Mouse (Mus musculus) intestine, embryonic 16.5 days (tissue): ENCODE measurements at regions not wholly inside any gene's neighbourhood (a gene's known extent, or its start where the extent isn't known, plus 50 kb on each side); places are given as distances from the start of the nearest gene placed in this dataset.

Experiments
- ATAC-seq: fragments of 200-750 bp; cut with Nextera tagmentation; 2 replicates; pipeline ENCODE4 v1.8.0; 2017; ENCODE audit warnings: moderate TSS enrichment, moderate library complexity
- H3K27ac ChIP-seq: fragments of 300-500 bp; sonication (generic); 2 replicates; pipeline ENCODE4 v1.5.1; 2014; ENCODE audit warnings: mild to moderate bottlenecking, low read length
- H3K27me3 ChIP-seq: fragments of 300-500 bp; sonication (generic); replicated peaks from 2 replicates; pipeline ENCODE4 v1.6.1; 2014; ENCODE audit warnings: low read length, control low read depth, mixed read lengths; ENCODE audit not compliant: control insufficient read depth, insufficient read depth
- H3K36me3 ChIP-seq: fragments of 300-500 bp; sonication (generic); 2 replicates; pipeline ENCODE4 v1.6.1; 2014; ENCODE audit warnings: low read length, control low read depth; ENCODE audit not compliant: control insufficient read depth, insufficient read depth
- H3K4me1 ChIP-seq: fragments of 300-500 bp; sonication (generic); 2 replicates; pipeline ENCODE4 v1.6.1; 2014; ENCODE audit warnings: low read length, control low read depth, mixed read lengths; ENCODE audit not compliant: control insufficient read depth, insufficient read depth
- H3K4me2 ChIP-seq: fragments of 300-500 bp; sonication (generic); 2 replicates; pipeline ENCODE4 v1.6.1; 2014; ENCODE audit warnings: low read depth, low read length, control low read depth
- H3K4me3 ChIP-seq: fragments of 300-500 bp; sonication (generic); 2 replicates; pipeline ENCODE4 v1.5.1; 2014; ENCODE audit warnings: mild to moderate bottlenecking, low read length
- H3K9ac ChIP-seq: fragments of 300-500 bp; sonication (generic); 2 replicates; pipeline ENCODE4 v1.6.1; 2014; ENCODE audit warnings: low read depth, low read length
- H3K9me3 ChIP-seq: fragments of 300-500 bp; sonication (generic); 2 replicates; pipeline ENCODE4 v1.6.1; 2016; ENCODE audit warnings: low read length, control low read depth; ENCODE audit not compliant: control insufficient read depth
- WGBS: fragments of 180-500 bp; shearing (Covaris S2); extraction: QIAGEN DNeasy Blood & Tissue Kit; methylation state at CpG from one replicate; pipeline ENCODE4 v1.1.7; 2014; 5-methylcytosine and 5-hydroxymethylcytosine counted together

DNA sequence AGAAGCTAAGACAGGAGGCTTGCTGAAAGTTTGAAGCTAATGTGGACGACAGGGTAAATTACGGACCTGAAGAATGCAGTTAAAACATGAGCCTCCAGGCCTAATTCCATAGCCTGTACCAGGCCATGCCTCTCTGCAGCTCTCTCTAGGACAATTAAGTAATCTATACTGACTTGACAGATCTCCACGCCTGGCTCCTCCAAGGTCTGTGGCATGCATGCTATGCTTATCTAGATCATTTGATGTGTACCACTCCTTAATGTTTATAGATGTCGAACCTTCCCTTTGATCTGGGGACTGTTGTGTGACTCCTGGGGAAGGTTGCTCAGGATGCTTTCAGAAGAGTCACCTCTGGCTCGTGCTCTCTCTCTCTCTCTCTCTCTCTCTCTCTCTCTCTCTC is 62.2 kb upstream of the Cd55 start:
- Histone ChIP-seq H3K27ac (no peak overlapping the region), H3K4me2 (no peak overlapping the region), H3K27me3 (no peaks in the 10 kb centered on the region), H3K4me1 (no peaks in the 10 kb centered on the region), H3K4me3 (no peak overlapping the region), H3K9ac (no peak overlapping the region), H3K9me3 (no peaks in the 10 kb centered on the region), H3K36me3 (no peaks in the 10 kb centered on the region)
- peak; percentile 70 for ATAC-seq
- WGBS, result 20% methylated on average over 5 of the region's 5 CpGs

- H3K27ac ChIP-seq, result no peak overlapping the region
- peaks cover 10% of the 10 kb centered on the region for H3K4me1 ChIP-seq
These were observed 55.3 kb upstream of the Cd55 start for GRCm38 (mm10) chr1:130517868-130518267.

GRCm38 (mm10) chr1:130516641-130517040 is 54.1 kb upstream of the Cd55 start:
- no peak for ATAC-seq
- WGBS, result 71% methylated on average over 6 of the region's 6 CpGs
- Histone ChIP-seq H3K36me3 (no peaks in the 10 kb centered on the region), H3K27ac (no peak overlapping the region), H3K4me2 (no peak overlapping the region), H3K9ac (no peak overlapping the region), H3K4me1 (peaks cover 12% of the 10 kb centered on the region), H3K4me3 (no peak overlapping the region), H3K9me3 (no peaks in the 10 kb centered on the region), H3K27me3 (no peaks in the 10 kb centered on the region)

More at GRCm38 (mm10) chr1:130517868-130518267, 55.3 kb upstream of the Cd55 start:
- no peak overlapping the region for H3K4me3 ChIP-seq
- 69% methylated on average over 5 of the region's 5 CpGs for WGBS
- H3K9me3 ChIP-seq, result no peaks in the 10 kb centered on the region
- H3K36me3 ChIP-seq, result no peaks in the 10 kb centered on the region
- H3K4me2 ChIP-seq, result no peak overlapping the region
- ATAC-seq, result no peak
- no peaks in the 10 kb centered on the region for H3K27me3 ChIP-seq
- H3K9ac ChIP-seq, result no peak overlapping the region

DNA sequence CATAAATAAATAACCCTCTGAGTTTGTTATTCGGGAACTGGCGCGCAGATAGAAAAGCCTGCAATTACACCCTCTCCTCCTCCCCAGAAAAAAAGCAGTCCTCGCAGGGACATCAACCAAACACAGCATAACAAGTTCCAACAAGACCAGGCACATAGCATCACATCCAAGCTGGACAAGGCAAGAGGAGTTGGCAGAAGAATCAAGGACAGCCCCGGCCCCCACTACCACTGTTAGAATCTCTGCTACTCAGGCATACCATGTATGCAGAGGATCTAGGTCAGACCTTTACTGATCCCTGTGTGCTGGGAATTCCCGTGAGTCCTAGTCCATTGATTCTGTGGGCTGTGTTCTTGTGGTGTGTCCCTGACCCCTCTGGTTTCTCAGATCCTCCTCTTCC is 52.8 kb upstream of the Cd55 start:
- H3K9me3 ChIP-seq, result no peaks in the 10 kb centered on the region
- no peaks in the 10 kb centered on the region for H3K27me3 ChIP-seq
- H3K36me3 ChIP-seq, result no peaks in the 10 kb centered on the region
- H3K9ac ChIP-seq, result no peak overlapping the region
- 62% methylated on average over 6 of the region's 6 CpGs for WGBS
- ATAC-seq, result no peak
- no peak overlapping the region for H3K4me2 ChIP-seq
- no peak overlapping the region for H3K27ac ChIP-seq
- H3K4me1 ChIP-seq, result peaks cover 16% of the 10 kb centered on the region
- H3K4me3 ChIP-seq, result no peak overlapping the region

DNA sequence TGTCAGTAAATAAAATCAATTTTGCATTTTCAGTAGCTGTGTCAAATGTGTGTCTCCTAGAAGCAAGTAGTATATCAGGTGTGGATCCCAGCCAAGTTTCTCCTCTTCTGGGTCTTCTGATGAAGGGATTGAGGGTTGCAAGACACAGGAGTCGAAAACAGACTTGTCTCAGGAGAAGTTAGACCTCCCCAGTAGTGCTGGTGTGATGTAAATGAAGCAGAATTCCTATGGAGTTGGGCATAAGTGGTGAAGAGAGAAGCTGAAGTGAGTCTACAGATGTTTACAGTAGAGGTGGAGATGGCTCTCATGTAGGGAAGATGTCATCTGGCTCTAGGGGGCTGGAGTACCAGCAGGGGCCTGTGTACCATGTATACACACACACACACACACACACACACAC is 50.9 kb upstream of the Cd55 start:
- 43% methylated on average over 1 of the region's 1 CpGs for WGBS
- no peak overlapping the region; the same call in none of the 2 replicates for H3K27ac ChIP-seq
- H3K9me3 ChIP-seq, result no peaks in the 10 kb centered on the region
- ATAC-seq, result no peak
- H3K9ac ChIP-seq, result no peak overlapping the region
- H3K4me1 ChIP-seq, result peaks cover 16% of the 10 kb centered on the region
- H3K4me2 ChIP-seq, result no peak overlapping the region
- no peaks in the 10 kb centered on the region for H3K36me3 ChIP-seq
- no peak overlapping the region for H3K4me3 ChIP-seq
- no peaks in the 10 kb centered on the region for H3K27me3 ChIP-seq

- H3K9ac ChIP-seq, result no peak overlapping the region
- H3K36me3 ChIP-seq, result no peaks in the 10 kb centered on the region
- no peak overlapping the region for H3K4me3 ChIP-seq
- H3K27ac ChIP-seq, result peak overlapping the region; percentile 70
- H3K4me1 ChIP-seq, result peaks cover 16% of the 10 kb centered on the region
- WGBS, result 75% methylated on average over 4 of the region's 4 CpGs
- no peak for ATAC-seq
- no peak overlapping the region for H3K4me2 ChIP-seq
- no peaks in the 10 kb centered on the region for H3K9me3 ChIP-seq
- no peaks in the 10 kb centered on the region for H3K27me3 ChIP-seq
These were observed 50.4 kb upstream of the Cd55 start for GRCm38 (mm10) chr1:130512798-130513405.
